Mouse (Mus musculus) heart, embryonic 12.5 days (tissue): Measurements from ENCODE around the gene Pax5. TPM values are rescaled to one million over a fixed set of nuclear protein-coding genes. Genes with fewer than 3 reads are reported as not detected.
"Not testable (repeated sequence)": the region's sequence is repeated elsewhere in the genome, so short reads cannot be mapped to it uniquely, and the experiment has no call there.

Experiments used
- ATAC-seq: fragments of 200-750 bp; cut with Nextera tagmentation; 2 replicates; pipeline ENCODE4 v1.8.0; 2017; ENCODE audit warnings: moderate TSS enrichment, moderate library complexity; ENCODE audit not compliant: insufficient number of reproducible peaks, low FRiP score
- H3K27ac ChIP-seq: fragments of 300-500 bp; sonication (generic); 2 replicates; pipeline ENCODE4 v1.5.1; 2016; ENCODE audit warnings: mild to moderate bottlenecking, moderate library complexity; ENCODE audit not compliant: poor library complexity, severe bottlenecking
- H3K27me3 ChIP-seq: fragments of 300-500 bp; sonication (generic); replicated peaks from 2 replicates; pipeline ENCODE4 v1.6.1; 2016; ENCODE audit warnings: mild to moderate bottlenecking, moderate library complexity
- H3K36me3 ChIP-seq: fragments of 300-500 bp; sonication (generic); 2 replicates; pipeline ENCODE4 v1.6.1; 2016; ENCODE audit warnings: mild to moderate bottlenecking, moderate library complexity
- H3K4me1 ChIP-seq: fragments of 300-500 bp; sonication (generic); replicated peaks from 2 replicates; pipeline ENCODE4 v1.6.1; 2016; ENCODE audit warnings: mild to moderate bottlenecking
- H3K4me2 ChIP-seq: fragments of 300-500 bp; sonication (generic); 2 replicates; pipeline ENCODE4 v1.6.1; 2016; ENCODE audit warnings: mild to moderate bottlenecking, moderate library complexity
- H3K4me3 ChIP-seq: fragments of 300-500 bp; sonication (generic); 2 replicates; pipeline ENCODE4 v1.5.1; 2016; ENCODE audit warnings: mild to moderate bottlenecking
- H3K9ac ChIP-seq: fragments of 300-500 bp; sonication (generic); 2 replicates; pipeline ENCODE4 v1.6.1; 2016; ENCODE audit warnings: mild to moderate bottlenecking, moderate library complexity
- H3K9me3 ChIP-seq: fragments of 300-500 bp; sonication (generic); replicated peaks from 2 replicates; pipeline ENCODE4 v1.6.1; 2016; ENCODE audit warnings: mild to moderate bottlenecking, moderate library complexity
- WGBS: fragments of 180-500 bp; shearing (Covaris S2); methylation state at CpG from one replicate; pipeline ENCODE4 v1.1.7; 2016; 5-methylcytosine and 5-hydroxymethylcytosine counted together
- polyA plus RNA-seq: library from polyadenylated mRNA; unstranded; fragments of >200 nt; fragmentation: Nextera tagmentation; extraction: Ambion mirVana; gene quantifications from 2 replicates; pipeline ENCODE4 v1.2.1, GENCODE M21; 2016

Gene Pax5
- polyA plus RNA-seq: not detected in 2 replicates

DNA sequence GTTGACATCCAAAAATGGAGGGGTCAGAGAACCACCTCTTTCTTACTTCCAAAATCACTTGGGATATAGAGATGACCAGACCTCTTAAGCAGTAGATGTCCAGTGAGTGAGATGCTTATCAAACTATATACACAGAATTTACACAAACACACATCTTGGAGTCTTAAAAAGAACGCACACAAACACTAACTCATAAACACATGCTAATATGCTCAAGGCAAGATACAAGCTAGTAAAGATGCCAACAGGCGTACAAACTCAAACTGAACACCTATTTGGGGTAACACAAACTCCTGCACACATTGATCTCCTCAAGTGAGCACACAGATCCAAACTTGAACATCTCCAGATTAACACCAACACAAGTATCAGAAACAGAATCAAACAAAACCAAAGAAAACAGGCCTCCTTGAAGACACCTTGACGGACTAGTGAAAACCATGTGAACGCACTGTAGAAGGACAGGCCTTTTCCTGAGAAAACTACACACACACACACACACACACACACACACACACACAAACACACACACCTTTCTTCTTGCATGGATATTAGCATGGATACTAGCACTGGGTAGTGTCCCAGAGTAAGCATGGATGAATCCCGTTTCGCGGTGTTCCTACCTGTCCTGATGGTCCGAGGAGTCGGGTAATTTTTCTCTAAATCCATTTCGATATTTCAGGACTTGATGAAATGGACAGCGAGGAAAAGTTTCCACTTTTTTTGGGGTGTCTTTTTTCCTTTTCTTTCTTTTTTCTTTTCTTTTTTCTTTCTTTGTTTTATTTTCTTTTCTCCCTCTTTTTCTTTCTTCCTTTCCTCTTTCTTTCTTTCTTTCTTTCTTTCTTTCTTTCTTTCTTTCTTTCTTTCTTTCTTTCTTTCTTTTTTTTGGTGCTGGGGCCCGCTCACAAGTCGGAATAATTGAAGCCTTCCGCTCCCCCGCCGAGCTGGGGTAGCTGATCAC is at the start of gene Pax5:
TSS of gene Pax5 (minus strand) at position 748 of the 961 bp plus-strand sequence.
- whole genome bisulfite sequencing: 27% methylated on average over 16 of the region's 16 CpGs
- H3K9me3 ChIP-seq: no peaks in the 10 kb centered on the region
- ATAC-seq: no peak
- no peak within 1 kb of the TSS for H3K9ac ChIP-seq
- no peaks in the 10 kb centered on the region for H3K36me3 ChIP-seq
- peaks cover 21% of the 10 kb centered on the region for H3K4me1 ChIP-seq
- no peak within 1 kb of the TSS for H3K4me3 ChIP-seq
- no peak within 1 kb of the TSS for H3K27ac ChIP-seq
- H3K27me3 ChIP-seq: peaks cover 97% of the 10 kb centered on the region
- H3K4me2 ChIP-seq: no peak within 1 kb of the TSS

DNA sequence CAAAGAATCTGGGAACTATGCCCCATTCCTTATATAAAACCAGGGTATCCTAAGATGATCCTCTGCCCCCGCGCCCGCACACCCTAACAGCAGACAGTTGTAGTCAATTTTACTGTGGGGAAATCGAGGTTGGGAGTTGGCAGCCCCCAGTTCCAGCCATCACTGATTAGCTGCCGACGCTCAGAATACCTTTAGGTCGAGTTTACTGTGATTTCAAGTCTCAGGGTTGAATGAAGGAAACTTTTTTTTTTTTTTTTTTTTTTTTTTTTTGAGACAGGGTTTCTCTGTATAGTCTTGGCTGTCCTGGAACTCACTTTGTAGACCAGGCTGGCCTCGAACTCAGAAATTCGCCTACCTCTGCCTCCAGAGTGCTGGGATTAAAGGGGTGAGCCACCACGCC is 46.8 kb upstream of the Pax5 start:
- not testable (repeated sequence) for H3K36me3 ChIP-seq, H3K4me1 ChIP-seq, H3K27me3 ChIP-seq, H3K9me3 ChIP-seq, ATAC-seq
- H3K27ac ChIP-seq: peak overlapping the region; percentile 89
- peak overlapping the region; percentile 86 for H3K9ac ChIP-seq
- peak overlapping the region; percentile 76 for H3K4me2 ChIP-seq
- H3K4me3 ChIP-seq: peak overlapping the region; percentile 80
- 8% methylated on average over 10 of the region's 10 CpGs for WGBS

DNA sequence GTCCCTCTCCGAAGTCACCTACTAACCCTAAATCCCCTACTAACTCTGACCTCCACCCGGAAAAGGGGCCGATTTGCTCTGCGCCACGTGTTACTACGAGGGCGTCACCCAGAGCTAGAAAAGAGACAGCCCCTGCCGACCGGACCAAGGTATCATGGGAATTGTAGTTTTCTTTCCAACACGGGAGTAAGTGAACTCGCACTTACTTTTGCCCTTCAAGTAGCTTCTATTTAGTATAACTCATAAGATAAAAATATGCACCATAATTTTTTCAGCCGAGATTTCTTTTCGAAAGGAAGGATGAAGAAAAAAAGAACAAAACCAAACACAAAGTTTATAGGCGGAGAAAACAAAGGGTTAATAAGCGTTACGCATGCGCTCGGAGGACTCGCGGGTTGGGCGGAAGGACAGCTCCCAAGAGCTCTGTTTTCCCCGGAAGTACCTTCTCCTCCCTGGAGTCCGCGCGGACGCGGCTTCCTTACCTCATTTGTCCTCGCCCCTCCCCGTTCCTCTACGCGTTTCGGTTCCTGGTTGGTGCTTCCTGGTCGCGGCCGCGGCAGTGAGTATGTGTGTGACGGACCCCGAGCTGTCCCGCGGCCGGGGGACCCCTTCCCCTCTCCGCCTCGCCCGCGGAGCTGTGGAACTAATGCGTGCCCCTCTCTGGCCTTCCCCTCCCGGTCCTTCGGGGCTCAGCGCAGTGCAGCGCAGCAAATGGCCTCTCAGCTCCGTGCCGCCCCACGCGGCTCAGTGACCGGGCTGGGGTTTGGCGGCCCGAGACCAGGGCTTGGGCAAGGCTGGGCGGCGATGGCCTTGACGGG is 46.1 kb upstream of the Pax5 start:
- H3K4me2 ChIP-seq: peak overlapping the region; percentile 76
- peak; percentile 98 for ATAC-seq
- H3K9me3 ChIP-seq: no peaks in the 10 kb centered on the region
- WGBS: under 1% methylated on average over 60 of the region's 60 CpGs
- H3K27ac ChIP-seq: peak overlapping the region; percentile 89
- H3K36me3 ChIP-seq: no peaks in the 10 kb centered on the region
- no peaks in the 10 kb centered on the region for H3K27me3 ChIP-seq
- peak overlapping the region; percentile 86 for H3K9ac ChIP-seq
- peaks cover 7% of the 10 kb centered on the region; the same call in 1 of the 2 replicates for H3K4me1 ChIP-seq
- peak overlapping the region; percentile 80 for H3K4me3 ChIP-seq

DNA sequence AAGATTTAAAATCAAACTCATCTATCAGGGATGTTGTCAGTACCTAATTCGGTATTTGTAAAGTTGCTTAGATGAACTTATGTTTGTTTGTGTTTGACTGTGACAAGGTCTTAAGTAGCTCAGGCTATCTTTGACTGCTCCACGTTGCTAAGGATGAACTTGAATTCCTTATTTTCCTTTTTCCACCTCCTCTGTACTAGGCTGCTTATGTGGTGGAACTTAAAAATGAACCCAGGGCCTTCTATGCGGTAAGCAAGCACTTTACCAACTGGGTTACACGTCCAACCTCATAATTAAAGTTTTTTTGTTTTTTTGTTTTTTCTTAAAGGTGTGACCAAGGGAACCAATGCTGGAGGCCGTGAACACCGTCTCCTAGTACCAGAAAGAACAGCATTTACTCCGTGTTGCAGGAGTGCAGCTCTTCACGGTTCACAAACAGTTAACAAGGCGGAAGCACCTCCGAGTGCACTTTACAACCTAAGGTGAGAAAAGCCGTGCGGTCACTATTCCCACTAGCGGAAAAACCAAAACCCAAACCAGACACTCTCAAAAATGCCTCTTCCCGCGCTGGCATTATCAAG is 45.4 kb upstream of the Pax5 start, which contains the start of gene Zcchc7:
TSS of gene Zcchc7 (plus strand) at position 325 of the 581 bp plus-strand sequence.
- peak within 1 kb of the TSS; percentile 80 for H3K4me3 ChIP-seq
- peak within 1 kb of the TSS; percentile 89 for H3K27ac ChIP-seq
- peak; percentile 48; the same call in 1 of the 2 replicates for ATAC-seq
- H3K4me2 ChIP-seq: peak within 1 kb of the TSS; percentile 76
- H3K9me3 ChIP-seq: no peaks in the 10 kb centered on the region
- peaks cover 7% of the 10 kb centered on the region; the same call in 1 of the 2 replicates for H3K4me1 ChIP-seq
- peak within 1 kb of the TSS; percentile 86 for H3K9ac ChIP-seq
- H3K36me3 ChIP-seq: no peaks in the 10 kb centered on the region
- 4% methylated on average over 15 of the region's 15 CpGs for WGBS
- no peaks in the 10 kb centered on the region for H3K27me3 ChIP-seq

DNA sequence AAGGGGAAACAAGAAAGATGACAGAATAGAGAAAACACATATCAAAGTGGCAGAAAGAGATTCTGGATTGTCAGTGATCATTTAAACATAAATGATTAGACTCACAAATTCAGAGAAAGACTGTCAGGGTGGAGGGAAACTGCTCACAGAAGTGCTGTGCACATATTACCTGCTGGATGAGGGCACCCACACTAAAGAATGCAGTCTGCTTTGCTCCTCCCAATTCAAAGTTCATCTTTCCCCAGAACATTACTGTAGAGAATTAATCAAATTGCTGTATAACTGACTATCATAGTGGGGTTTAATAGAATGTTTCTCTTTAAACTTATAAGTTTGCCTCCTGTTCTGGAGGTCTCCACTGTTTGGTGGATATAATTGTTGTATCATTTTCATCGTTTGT is 30.2 kb upstream of the Pax5 start:
- H3K27me3 ChIP-seq: 0 out of 2 replicates have a peak, but pooled peaks cover 5% of the 10 kb centered on the region
- H3K9me3 ChIP-seq: peaks cover 4% of the 10 kb centered on the region; the same call in 1 of the 2 replicates
- no peaks in the 10 kb centered on the region for H3K4me1 ChIP-seq
- H3K9ac ChIP-seq: no peak overlapping the region
- no peak overlapping the region for H3K27ac ChIP-seq
- H3K4me3 ChIP-seq: no peak overlapping the region
- WGBS: 63% methylated on average over 1 of the region's 1 CpGs
- ATAC-seq: no peak
- no peaks in the 10 kb centered on the region for H3K36me3 ChIP-seq
- H3K4me2 ChIP-seq: no peak overlapping the region

DNA sequence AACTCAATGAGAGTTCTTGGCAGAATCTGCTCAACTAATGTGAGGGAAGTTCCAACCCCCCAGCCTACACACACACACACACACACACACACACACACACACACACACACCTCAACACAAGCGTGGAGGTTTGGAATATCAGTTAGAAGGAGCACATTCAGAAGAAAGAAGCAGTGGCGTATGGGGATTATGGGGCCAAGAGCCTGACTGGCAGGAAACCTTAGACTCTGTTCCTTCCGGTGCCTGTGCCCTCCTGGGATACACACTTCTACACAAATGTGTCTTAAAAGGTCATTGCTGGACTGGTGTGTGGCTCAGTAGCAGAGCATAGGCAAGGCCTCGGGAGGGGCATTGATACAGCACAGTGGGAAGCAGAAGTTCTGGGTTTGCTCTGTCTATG is 10.9 kb upstream of the Pax5 start:
- 82% methylated on average over 4 of the region's 4 CpGs for WGBS
- Histone ChIP-seq H3K36me3 (no peaks in the 10 kb centered on the region), H3K4me3 (no peak overlapping the region), H3K4me1 (no peaks in the 10 kb centered on the region), H3K9me3 (no peaks in the 10 kb centered on the region), H3K4me2 (no peak overlapping the region), H3K27ac (no peak overlapping the region), H3K27me3 (peaks cover 48% of the 10 kb centered on the region), H3K9ac (no peak overlapping the region)
- no peak for ATAC-seq

DNA sequence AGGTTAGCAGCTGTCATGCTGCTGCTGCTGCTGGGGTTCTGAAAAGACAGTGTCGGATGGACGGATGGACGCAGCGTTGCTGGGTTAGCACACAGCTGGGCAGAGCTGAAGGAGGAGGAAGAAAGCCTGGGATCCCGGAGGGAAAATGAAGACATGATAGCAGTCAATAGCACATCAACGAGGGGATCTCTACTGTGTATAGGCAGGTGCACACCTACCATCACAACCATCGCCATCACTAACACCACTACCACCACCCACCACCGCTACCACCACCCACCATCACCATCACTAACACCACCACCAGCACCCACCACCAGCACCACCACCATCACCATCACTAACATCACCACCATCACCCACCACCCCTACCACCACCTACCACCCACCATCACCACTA is 9.8 kb upstream of the Pax5 start:
- Histone ChIP-seq H3K4me2 (no peak overlapping the region), H3K27me3 (peaks cover 49% of the 10 kb centered on the region), H3K9me3 (no peaks in the 10 kb centered on the region), H3K4me3 (no peak overlapping the region), H3K27ac (no peak overlapping the region), H3K36me3 (no peaks in the 10 kb centered on the region), H3K4me1 (no peaks in the 10 kb centered on the region), H3K9ac (no peak overlapping the region)
- WGBS: 86% methylated on average over 8 of the region's 8 CpGs
- no peak for ATAC-seq

DNA sequence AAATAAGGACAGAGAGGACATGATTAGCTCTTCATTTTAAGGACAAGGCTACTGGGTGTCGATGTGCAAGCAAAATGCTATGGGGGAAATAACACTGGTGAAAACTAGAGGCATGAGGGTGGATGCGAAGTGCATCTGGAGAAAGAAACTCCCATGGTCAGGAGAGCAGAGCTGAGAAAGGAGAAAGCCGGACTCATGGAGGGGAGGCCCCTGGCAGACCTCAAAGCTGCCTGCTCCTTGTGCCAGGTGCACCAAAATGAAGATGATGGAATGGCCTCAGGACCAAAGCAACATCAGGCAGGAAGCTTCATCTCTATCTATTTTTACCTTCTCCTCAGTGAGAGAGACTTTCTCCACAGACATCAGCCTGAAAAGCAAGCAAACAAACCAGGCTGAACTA is 7.4 kb upstream of the Pax5 start:
- no peak for ATAC-seq
- Histone ChIP-seq H3K4me3 (no peak overlapping the region), H3K4me2 (no peak overlapping the region), H3K9ac (no peak overlapping the region), H3K9me3 (no peaks in the 10 kb centered on the region), H3K4me1 (peaks cover 17% of the 10 kb centered on the region), H3K27ac (no peak overlapping the region), H3K27me3 (peaks cover 71% of the 10 kb centered on the region), H3K36me3 (no peaks in the 10 kb centered on the region)
- 63% methylated on average over 3 of the region's 3 CpGs for WGBS

DNA sequence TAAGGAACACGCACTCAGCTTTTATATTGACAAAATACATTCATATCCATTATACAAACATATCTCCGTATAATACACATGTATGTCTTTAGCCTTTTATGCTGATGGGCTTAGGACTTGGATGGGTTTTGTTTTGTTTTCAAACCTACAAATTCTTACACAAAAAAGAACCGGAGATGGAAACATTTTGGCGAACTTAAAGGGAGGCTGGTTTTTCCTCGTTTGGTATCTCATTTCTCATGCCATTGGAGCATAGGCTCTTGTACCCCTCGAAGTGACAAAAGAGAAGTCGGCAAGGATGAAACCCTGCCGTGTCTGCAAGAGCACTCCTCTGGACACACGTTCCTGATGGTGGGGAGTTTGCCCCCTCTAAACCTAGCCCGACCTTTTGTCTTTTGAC is 6.1 kb upstream of the Pax5 start:
- no peak overlapping the region for H3K4me3 ChIP-seq
- H3K4me2 ChIP-seq: no peak overlapping the region
- no peak overlapping the region for H3K9ac ChIP-seq
- no peak overlapping the region for H3K27ac ChIP-seq
- ATAC-seq: no peak
- 6% methylated on average over 10 of the region's 10 CpGs for WGBS
- no peaks in the 10 kb centered on the region for H3K36me3 ChIP-seq
- peaks cover 21% of the 10 kb centered on the region for H3K4me1 ChIP-seq
- no peaks in the 10 kb centered on the region for H3K9me3 ChIP-seq
- peaks cover 81% of the 10 kb centered on the region for H3K27me3 ChIP-seq

DNA sequence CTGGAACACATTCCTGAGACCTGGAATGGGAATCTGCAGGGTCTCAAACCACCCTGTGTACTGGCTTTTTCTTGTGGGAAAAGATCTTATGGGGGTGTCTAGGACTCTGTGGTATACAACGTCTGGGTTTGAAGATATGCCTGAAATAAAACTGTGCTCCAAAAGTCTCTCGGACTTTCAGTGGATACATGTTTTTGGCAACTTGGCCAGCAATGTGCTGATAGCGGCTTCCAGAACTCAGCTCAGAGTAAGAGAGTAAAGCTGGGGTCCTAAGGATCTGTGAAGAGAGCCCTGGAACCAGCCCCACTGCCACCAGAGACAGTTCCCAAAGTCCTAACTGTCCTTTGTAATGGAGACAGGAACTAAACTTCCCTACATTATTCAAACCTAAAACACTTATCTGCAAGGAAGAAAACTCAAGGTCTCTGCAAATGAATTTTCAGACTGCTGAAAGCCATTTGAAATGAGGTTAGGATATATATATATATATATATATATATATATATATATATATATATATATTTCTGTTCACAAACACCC is 5.4 kb upstream of the Pax5 start:
- no peak overlapping the region for H3K4me2 ChIP-seq
- no peaks in the 10 kb centered on the region for H3K9me3 ChIP-seq
- no peaks in the 10 kb centered on the region for H3K36me3 ChIP-seq
- H3K9ac ChIP-seq: no peak overlapping the region
- WGBS: 5% methylated on average over 3 of the region's 3 CpGs
- no peak overlapping the region for H3K27ac ChIP-seq
- peaks cover 21% of the 10 kb centered on the region for H3K4me1 ChIP-seq
- H3K27me3 ChIP-seq: peaks cover 85% of the 10 kb centered on the region
- H3K4me3 ChIP-seq: no peak overlapping the region
- no peak for ATAC-seq
